Mouse (Mus musculus) hindbrain, embryonic 13.5 days (tissue): ENCODE measurements at regions not wholly inside any gene's neighbourhood (a gene's known extent, or its start where the extent isn't known, plus 50 kb on each side); places are given as distances from the start of the nearest gene placed in this dataset.

Source experiments
- ATAC-seq: fragments of 200-750 bp; cut with Nextera tagmentation; 2 replicates; pipeline ENCODE4 v1.8.0; 2017; ENCODE audit warnings: moderate TSS enrichment; ENCODE audit not compliant: low FRiP score
- H3K27ac ChIP-seq: fragments of 300-500 bp; sonication (generic); 2 replicates; pipeline ENCODE4 v1.5.1; 2015; ENCODE audit warnings: inconsistent platforms, mild to moderate bottlenecking, moderate library complexity
- H3K27me3 ChIP-seq: fragments of 300-500 bp; sonication (generic); 2 replicates; pipeline ENCODE4 v1.6.1; 2015; ENCODE audit warnings: mild to moderate bottlenecking, inconsistent platforms
- H3K36me3 ChIP-seq: fragments of 300-500 bp; sonication (generic); 2 replicates; pipeline ENCODE4 v1.6.1; 2015; ENCODE audit warnings: mild to moderate bottlenecking, inconsistent platforms
- H3K4me1 ChIP-seq: fragments of 300-500 bp; sonication (generic); replicated peaks from 2 replicates; pipeline ENCODE4 v1.6.1; 2015; ENCODE audit warnings: inconsistent platforms
- H3K4me2 ChIP-seq: fragments of 300-500 bp; sonication (generic); 2 replicates; pipeline ENCODE4 v1.6.1; 2015; ENCODE audit warnings: inconsistent platforms, mild to moderate bottlenecking, moderate library complexity
- H3K4me3 ChIP-seq: fragments of 300-500 bp; sonication (generic); 2 replicates; pipeline ENCODE4 v1.5.1; 2015; ENCODE audit warnings: mild to moderate bottlenecking, inconsistent platforms
- H3K9ac ChIP-seq: fragments of 300-500 bp; sonication (generic); 2 replicates; pipeline ENCODE4 v1.6.1; 2015; ENCODE audit warnings: mild to moderate bottlenecking, inconsistent platforms
- H3K9me3 ChIP-seq: fragments of 300-500 bp; sonication (generic); 2 replicates; pipeline ENCODE4 v1.6.1; 2016; ENCODE audit warnings: inconsistent platforms
- WGBS: fragments of 180-500 bp; shearing (Covaris S2); methylation state at CpG from one replicate; pipeline ENCODE4 v1.1.7; 2015; 5-methylcytosine and 5-hydroxymethylcytosine counted together

GRCm38 (mm10) chr16:76160879-76161278 lies 138.8 kb upstream of the Samsn1 start:
- Histone ChIP-seq H3K27ac (no peak overlapping the region), H3K4me1 (no peaks in the 10 kb centered on the region), H3K9me3 (no peaks in the 10 kb centered on the region), H3K36me3 (no peaks in the 10 kb centered on the region), H3K27me3 (no peaks in the 10 kb centered on the region), H3K4me3 (no peak overlapping the region), H3K9ac (no peak overlapping the region), H3K4me2 (no peak overlapping the region)
- no peak for ATAC-seq
- whole genome bisulfite sequencing = 59% methylated on average over 5 of the region's 5 CpGs

DNA sequence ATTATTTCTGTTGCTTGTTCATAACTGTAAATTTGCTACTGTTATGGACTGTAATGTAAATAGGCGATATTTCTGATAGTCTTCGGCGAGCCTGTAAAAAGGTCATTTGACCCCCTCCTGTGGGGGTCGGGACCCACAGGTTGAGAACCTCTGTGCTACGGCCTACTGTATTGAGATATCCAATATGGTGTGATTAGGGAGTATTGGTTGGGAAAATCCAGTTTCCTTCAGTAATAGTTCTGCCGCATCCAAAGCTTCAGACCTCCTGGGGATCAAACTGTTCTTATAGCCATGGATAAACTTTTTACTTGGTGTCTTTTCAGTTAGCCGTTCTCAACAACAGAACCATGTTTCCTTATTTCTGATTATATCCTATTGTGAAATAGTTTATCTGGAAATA lies 136.5 kb upstream of the Samsn1 start:
- Histone ChIP-seq H3K27ac (no peak overlapping the region), H3K4me1 (0 out of 2 replicates have a peak, but pooled peaks cover under 1% of the 10 kb centered on the region), H3K27me3 (no peaks in the 10 kb centered on the region), H3K9me3 (no peaks in the 10 kb centered on the region), H3K4me3 (no peak overlapping the region), H3K9ac (no peak overlapping the region), H3K4me2 (no peak overlapping the region), H3K36me3 (no peaks in the 10 kb centered on the region)
- 97% methylated on average over 7 of the region's 7 CpGs for WGBS
- ATAC-seq = no peak

DNA sequence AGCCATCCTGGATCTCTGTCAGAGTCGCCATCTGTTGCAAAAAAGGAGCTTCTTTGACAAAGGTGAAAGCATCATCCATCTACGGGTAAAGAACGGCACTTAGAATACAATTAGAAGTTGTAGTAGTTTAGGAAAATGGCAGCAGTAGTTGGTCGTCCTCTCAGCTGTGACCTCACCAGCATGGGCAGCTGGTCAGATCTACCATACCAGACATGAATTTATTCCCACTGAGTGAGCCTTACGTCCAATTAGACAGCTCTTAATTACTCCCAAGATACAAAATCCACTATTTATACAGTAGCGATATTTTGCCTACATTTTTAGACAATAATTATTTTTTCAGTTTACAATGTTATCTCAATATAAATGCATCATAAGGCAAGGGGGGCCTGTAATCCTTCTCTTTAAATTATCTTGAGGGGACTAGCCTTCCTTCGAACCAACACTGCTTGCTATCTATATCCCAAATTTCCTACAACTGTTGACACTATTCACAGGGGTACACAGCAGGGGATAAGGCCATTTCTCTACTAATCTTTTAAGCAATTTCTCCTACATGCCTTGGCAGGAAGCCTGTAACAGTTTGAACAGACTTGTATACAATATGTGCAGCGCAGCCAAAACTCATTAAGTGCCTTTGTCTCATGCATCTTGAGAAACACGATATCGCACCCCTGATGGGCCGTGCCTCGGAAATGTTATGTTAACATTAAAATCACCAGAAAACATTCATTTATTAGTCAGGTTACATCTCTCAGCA lies 131.9 kb upstream of the Samsn1 start:
- Histone ChIP-seq H3K27me3 (no peaks in the 10 kb centered on the region), H3K36me3 (no peaks in the 10 kb centered on the region), H3K4me2 (no peak overlapping the region), H3K4me1 (0 out of 2 replicates have a peak, but pooled peaks cover 4% of the 10 kb centered on the region), H3K4me3 (no peak overlapping the region), H3K27ac (no peak overlapping the region), H3K9ac (no peak overlapping the region), H3K9me3 (no peaks in the 10 kb centered on the region)
- 65% methylated on average over 12 of the region's 12 CpGs for WGBS
- ATAC-seq = peak; percentile 39; the same call in 1 of the 2 replicates

DNA sequence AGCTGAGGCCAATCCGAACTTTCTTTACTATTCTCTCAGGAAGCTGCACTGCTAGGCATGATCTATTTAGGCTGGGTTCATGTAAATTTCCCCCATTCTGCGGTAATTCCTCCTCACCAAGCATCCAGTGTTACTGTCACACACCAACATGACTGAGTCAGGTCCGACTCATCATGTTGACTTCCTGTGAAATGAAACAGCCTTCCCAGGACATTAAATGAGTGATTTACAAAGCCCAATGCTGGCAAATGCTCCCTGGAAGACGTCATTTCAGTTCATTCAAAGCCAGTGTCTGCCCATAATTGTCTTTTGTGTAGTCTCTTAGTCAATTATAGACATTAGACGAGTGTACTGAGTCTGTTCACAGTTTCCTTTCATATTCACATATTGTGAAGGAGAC lies 127.5 kb upstream of the Samsn1 start:
- H3K27me3 ChIP-seq = no peaks in the 10 kb centered on the region
- H3K27ac ChIP-seq = no peak overlapping the region
- 77% methylated on average over 5 of the region's 5 CpGs for WGBS
- no peak overlapping the region for H3K4me2 ChIP-seq
- H3K9ac ChIP-seq = no peak overlapping the region
- no peak overlapping the region for H3K4me3 ChIP-seq
- no peaks in the 10 kb centered on the region for H3K36me3 ChIP-seq
- H3K9me3 ChIP-seq = no peaks in the 10 kb centered on the region
- H3K4me1 ChIP-seq = 0 out of 2 replicates have a peak, but pooled peaks cover 4% of the 10 kb centered on the region
- ATAC-seq = no peak

DNA sequence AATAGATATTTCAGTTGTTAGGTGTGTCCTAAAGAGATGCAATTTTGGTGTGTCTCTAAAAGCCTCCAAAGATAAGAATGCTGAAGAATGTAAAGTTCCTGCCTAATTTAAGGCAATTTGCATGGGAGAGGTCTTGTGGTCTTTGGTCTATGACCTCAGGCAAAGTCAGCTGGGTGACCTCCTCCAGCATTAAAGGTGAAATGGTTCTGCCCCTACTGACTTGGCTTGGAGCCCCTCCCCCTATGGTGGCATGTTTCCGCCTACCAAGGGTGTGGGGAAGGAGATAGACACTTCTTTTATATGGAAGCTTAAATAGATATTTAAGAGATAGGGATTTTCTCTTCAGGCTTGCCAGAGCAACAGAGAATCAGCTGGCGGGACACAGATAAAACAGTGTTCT lies 111.8 kb upstream of the Samsn1 start:
- Histone ChIP-seq H3K27me3 (no peaks in the 10 kb centered on the region), H3K9me3 (no peaks in the 10 kb centered on the region), H3K9ac (no peak overlapping the region), H3K27ac (no peak overlapping the region), H3K4me2 (no peak overlapping the region), H3K4me1 (no peaks in the 10 kb centered on the region), H3K36me3 (no peaks in the 10 kb centered on the region), H3K4me3 (no peak overlapping the region)
- WGBS = 90% methylated on average over 2 of the region's 2 CpGs
- ATAC-seq = no peak

GRCm38 (mm10) chr16:76130486-76130885 lies 108.4 kb upstream of the Samsn1 start:
- Histone ChIP-seq H3K9me3 (no peaks in the 10 kb centered on the region), H3K9ac (no peak overlapping the region), H3K4me1 (no peaks in the 10 kb centered on the region), H3K4me2 (no peak overlapping the region), H3K4me3 (no peak overlapping the region), H3K27me3 (no peaks in the 10 kb centered on the region), H3K27ac (no peak overlapping the region), H3K36me3 (no peaks in the 10 kb centered on the region)
- ATAC-seq = no peak
- 77% methylated on average over 9 of the region's 9 CpGs for WGBS

DNA sequence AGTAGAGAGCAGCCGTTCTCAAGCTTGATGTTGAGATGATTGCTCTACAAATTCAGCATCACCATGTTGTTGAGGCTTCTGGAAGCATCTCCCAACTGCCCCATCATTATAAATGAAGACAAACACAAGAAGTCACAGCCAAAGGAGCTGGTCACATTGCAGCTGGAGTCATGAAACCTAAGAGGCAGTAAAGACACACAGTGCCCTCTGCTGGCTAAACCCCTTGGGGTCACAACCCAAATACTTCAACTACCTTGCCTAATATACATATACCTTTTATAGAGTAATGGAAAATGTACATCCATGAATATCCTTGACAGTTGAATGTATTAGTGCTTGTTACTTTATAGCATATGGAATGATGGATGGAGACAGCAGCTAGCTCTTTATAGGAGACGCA lies 107.9 kb upstream of the Samsn1 start:
- no peak overlapping the region for H3K4me2 ChIP-seq
- H3K9me3 ChIP-seq = no peaks in the 10 kb centered on the region
- no peaks in the 10 kb centered on the region for H3K36me3 ChIP-seq
- no peak overlapping the region for H3K4me3 ChIP-seq
- no peak for ATAC-seq
- WGBS = 93% methylated on average over 2 of the region's 2 CpGs
- no peaks in the 10 kb centered on the region for H3K4me1 ChIP-seq
- no peak overlapping the region for H3K27ac ChIP-seq
- no peaks in the 10 kb centered on the region for H3K27me3 ChIP-seq
- H3K9ac ChIP-seq = no peak overlapping the region

DNA sequence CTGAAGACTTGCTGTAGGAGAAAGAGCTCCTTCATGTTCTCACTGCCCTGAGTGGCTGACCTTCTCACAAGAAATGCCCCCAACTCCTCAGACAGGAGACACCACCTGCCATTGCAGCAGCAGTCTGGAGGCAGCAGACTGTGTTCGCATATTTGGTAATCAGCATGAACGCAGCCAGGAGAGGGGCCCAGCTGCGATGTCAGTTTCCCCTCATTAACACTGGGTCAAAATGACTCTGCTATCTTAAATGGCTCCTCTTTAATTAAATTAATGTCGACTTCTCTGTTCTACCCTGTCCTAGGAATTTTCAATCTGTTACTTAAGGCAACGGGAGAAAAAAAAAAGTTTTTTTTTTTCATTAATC lies 100.9 kb upstream of the Samsn1 start:
- Histone ChIP-seq H3K36me3 (no peaks in the 10 kb centered on the region), H3K9ac (no peak overlapping the region), H3K4me3 (no peak overlapping the region), H3K9me3 (no peaks in the 10 kb centered on the region), H3K4me2 (no peak overlapping the region), H3K27me3 (no peaks in the 10 kb centered on the region), H3K27ac (no peak overlapping the region), H3K4me1 (0 out of 2 replicates have a peak, but pooled peaks cover 3% of the 10 kb centered on the region)
- ATAC-seq = no peak
- 39% methylated on average over 5 of the region's 5 CpGs for WGBS

DNA sequence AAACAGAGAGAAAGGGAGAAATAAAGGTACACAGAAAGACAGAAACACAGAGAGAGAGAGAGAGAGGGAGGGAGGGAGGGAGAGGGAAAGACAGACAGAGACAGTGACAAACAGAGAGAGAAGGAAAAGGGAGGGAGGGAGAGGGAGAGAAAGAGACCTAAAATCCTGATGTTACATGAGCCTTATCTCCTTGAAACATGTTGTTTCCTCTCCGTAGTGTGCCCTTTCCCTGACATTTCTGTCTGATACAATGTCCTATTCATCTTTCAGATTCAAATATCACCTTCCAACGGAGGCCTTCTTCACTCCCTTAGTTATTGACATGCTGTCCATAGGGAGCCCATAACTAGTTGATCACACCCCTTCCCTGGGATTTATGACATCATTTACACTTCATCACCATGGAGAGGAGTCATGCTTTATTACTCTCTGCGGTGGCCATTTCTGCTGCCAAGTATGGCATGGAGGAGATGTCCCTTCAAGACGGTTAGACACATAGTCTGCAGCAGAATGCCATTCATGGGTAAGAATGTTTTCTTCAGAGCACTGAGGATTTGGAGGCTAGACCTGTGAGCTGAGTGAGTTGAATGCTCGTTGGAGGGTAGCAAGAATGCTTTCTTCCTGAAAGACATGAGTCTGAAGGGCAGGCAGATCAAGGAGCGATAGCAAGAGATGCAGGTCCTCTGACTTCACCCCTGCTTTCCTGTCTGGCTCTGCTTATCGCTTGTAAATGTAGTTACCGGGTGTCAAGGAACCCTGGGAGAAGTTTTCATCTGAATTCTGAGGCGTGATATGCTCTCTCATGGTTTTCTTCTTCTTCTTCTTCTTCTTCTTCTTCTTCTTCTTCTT lies 100.3 kb upstream of the Samsn1 start:
- H3K27ac ChIP-seq = no peak overlapping the region
- H3K4me3 ChIP-seq = no peak overlapping the region
- no peak for ATAC-seq
- no peaks in the 10 kb centered on the region for H3K9me3 ChIP-seq
- H3K9ac ChIP-seq = no peak overlapping the region
- no peaks in the 10 kb centered on the region for H3K36me3 ChIP-seq
- 77% methylated on average over 9 of the region's 9 CpGs for WGBS
- H3K4me1 ChIP-seq = 0 out of 2 replicates have a peak, but pooled peaks cover 3% of the 10 kb centered on the region
- H3K27me3 ChIP-seq = no peaks in the 10 kb centered on the region
- H3K4me2 ChIP-seq = no peak overlapping the region

- H3K4me1 ChIP-seq = 0 out of 2 replicates have a peak, but pooled peaks cover 3% of the 10 kb centered on the region
- no peak overlapping the region for H3K4me3 ChIP-seq
- H3K27ac ChIP-seq = no peak overlapping the region
- no peaks in the 10 kb centered on the region for H3K27me3 ChIP-seq
- ATAC-seq = no peak
- no peak overlapping the region for H3K9ac ChIP-seq
- H3K4me2 ChIP-seq = no peak overlapping the region
- no peaks in the 10 kb centered on the region for H3K9me3 ChIP-seq
- WGBS = 94% methylated on average over 2 of the region's 2 CpGs
- no peaks in the 10 kb centered on the region for H3K36me3 ChIP-seq
Observed at GRCm38 (mm10) chr16:76120712-76121111, 98.6 kb upstream of the Samsn1 start.

- Histone ChIP-seq H3K36me3 (no peaks in the 10 kb centered on the region), H3K4me3 (no peak overlapping the region), H3K27me3 (no peaks in the 10 kb centered on the region), H3K27ac (no peak overlapping the region), H3K9ac (no peak overlapping the region), H3K4me1 (no peaks in the 10 kb centered on the region), H3K9me3 (no peaks in the 10 kb centered on the region), H3K4me2 (no peak overlapping the region)
- 95% methylated on average over 3 of the region's 3 CpGs for WGBS
- ATAC-seq = no peak
Observed at GRCm38 (mm10) chr16:76110383-76110782, 88.3 kb upstream of the Samsn1 start.

GRCm38 (mm10) chr16:76108464-76108863 lies 86.4 kb upstream of the Samsn1 start:
- H3K4me2 ChIP-seq = no peak overlapping the region
- ATAC-seq = no peak
- no peaks in the 10 kb centered on the region for H3K36me3 ChIP-seq
- no peaks in the 10 kb centered on the region for H3K27me3 ChIP-seq
- H3K27ac ChIP-seq = no peak overlapping the region
- no peak overlapping the region for H3K9ac ChIP-seq
- no peaks in the 10 kb centered on the region for H3K9me3 ChIP-seq
- whole genome bisulfite sequencing = 92% methylated on average over 2 of the region's 2 CpGs
- no peaks in the 10 kb centered on the region for H3K4me1 ChIP-seq
- H3K4me3 ChIP-seq = no peak overlapping the region
